ENCODE assay signal across 20 mouse cellular contexts in the genomic region with DNA sequence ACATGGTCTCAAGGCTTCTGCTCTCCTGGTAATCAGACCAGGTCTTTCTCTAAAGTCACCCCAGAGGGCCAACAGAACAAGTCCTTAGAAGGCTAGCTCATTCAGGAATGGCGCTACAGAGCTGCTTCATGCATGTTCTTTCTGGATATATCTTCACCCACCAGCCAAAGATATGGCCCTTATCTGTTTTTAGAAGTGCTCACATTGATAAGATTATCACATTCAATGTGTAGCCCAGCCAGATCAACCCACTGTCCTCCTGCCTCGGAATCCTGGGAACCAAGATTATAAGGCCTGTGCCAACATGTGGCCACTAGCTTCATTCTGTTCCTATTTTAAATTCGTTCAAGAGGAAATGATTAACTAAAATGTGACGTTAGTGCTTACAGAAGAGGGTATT. TPM values are rescaled to one million over a fixed set of nuclear protein-coding genes. Genes with fewer than 3 reads are reported as not detected.
DNase-seq lines count a peak whose midpoint lies in the region; ATAC-seq and TF ChIP-seq lines count a peak whose summit lies in the region.
"Had no signal": no experiment of that assay in that cellular context is flagged by ENCODE, and none has a peak within 500 bp of the region (broad histone marks: within the 10 kb centered on the region; RNA-seq: fewer than 3 reads in every experiment).

No protein-coding gene starts in this region.

- no peaks in the 10 kb centered on the region for H3K9me3 ChIP-seq in heart, postnatal 0 days (replicated peaks; ENCODE audit: control insufficient read depth, low read length)
- no peaks in the 10 kb centered on the region for H3K9me3 ChIP-seq in midbrain, embryonic 11.5 days (ENCODE audit: control insufficient read depth, low read length)
- H3K9me3 ChIP-seq in midbrain, embryonic 13.5 days, result no peaks in the 10 kb centered on the region
- H3K9me3 ChIP-seq: embryonic facial prominence, embryonic 10.5 days; forebrain, embryonic 13.5 days; heart, embryonic 13.5 days; hindbrain, embryonic 13.5 days had no signal

- TF ChIP-seq EP300 in heart, postnatal 0 days (IDR thresholded peaks at IDR 0.05; ENCODE audit: low read depth), result no peak

- WGBS in heart, postnatal 0 days, result 16% methylated on average over 4 of the region's 4 CpGs
- WGBS in midbrain, embryonic 11.5 days, result 84% methylated on average over 4 of the region's 4 CpGs
- WGBS in midbrain, embryonic 13.5 days, result 83% methylated on average over 4 of the region's 4 CpGs

- H3K36me3 ChIP-seq in heart, postnatal 0 days (replicated peaks; ENCODE audit: control insufficient read depth, insufficient read depth, low read length), result no peaks in the 10 kb centered on the region
- no peaks in the 10 kb centered on the region for H3K36me3 ChIP-seq in midbrain, embryonic 11.5 days (ENCODE audit: control insufficient read depth, insufficient read depth, low read length)
- no peaks in the 10 kb centered on the region for H3K36me3 ChIP-seq in midbrain, embryonic 13.5 days
- H3K36me3 ChIP-seq: embryonic facial prominence, embryonic 10.5 days; heart, embryonic 13.5 days; hindbrain, embryonic 13.5 days had no signal

- ATAC-seq in heart, postnatal 0 days (ENCODE audit: insufficient read depth, low read depth), result no peak
- no peak for ATAC-seq in midbrain, embryonic 11.5 days (ENCODE audit: low FRiP score)
- no peak for ATAC-seq in midbrain, embryonic 13.5 days
- ATAC-seq: forebrain, embryonic 13.5 days; forebrain, postnatal 0 days had no signal

- H3K27ac ChIP-seq in heart, postnatal 0 days (ENCODE audit: low read depth), result peak overlapping the region; percentile 38; the same call in 1 of the 2 replicates
- peak overlapping the region; percentile 0; the same call in 1 of the 2 replicates for H3K27ac ChIP-seq in layer of hippocampus, adult 2 months
- no peak overlapping the region for H3K27ac ChIP-seq in midbrain, embryonic 11.5 days (ENCODE audit: low read depth, low read length)
- H3K27ac ChIP-seq in midbrain, embryonic 13.5 days, result no peak overlapping the region
- H3K27ac ChIP-seq: embryonic facial prominence, embryonic 10.5 days; forebrain, embryonic 13.5 days; heart, embryonic 13.5 days; hindbrain, embryonic 13.5 days had no signal

- no peak overlapping the region for H3K9ac ChIP-seq in heart, postnatal 0 days (replicated peaks; ENCODE audit: low read depth, low read length)
- no peak overlapping the region for H3K9ac ChIP-seq in midbrain, embryonic 11.5 days (ENCODE audit: low read length)
- H3K9ac ChIP-seq in midbrain, embryonic 13.5 days (replicated peaks), result no peak overlapping the region
- H3K9ac ChIP-seq: forebrain, embryonic 13.5 days; forebrain, postnatal 0 days; heart, embryonic 13.5 days; hindbrain, embryonic 13.5 days had no signal

- no peak overlapping the region for H3K4me2 ChIP-seq in heart, postnatal 0 days (ENCODE audit: low read depth, low read length)
- H3K4me2 ChIP-seq in midbrain, embryonic 11.5 days, result no peak overlapping the region
- no peak overlapping the region for H3K4me2 ChIP-seq in midbrain, embryonic 13.5 days (replicated peaks)
- H3K4me2 ChIP-seq: forebrain, embryonic 13.5 days; heart, embryonic 13.5 days; hindbrain, embryonic 13.5 days had no signal

- H3K4me1 ChIP-seq in heart, postnatal 0 days (ENCODE audit: control insufficient read depth, insufficient read depth), result peaks cover 64% of the 10 kb centered on the region
- H3K4me1 ChIP-seq in midbrain, embryonic 11.5 days (ENCODE audit: control insufficient read depth, insufficient read depth, low read length), result peaks cover 11% of the 10 kb centered on the region
- H3K4me1 ChIP-seq in midbrain, embryonic 13.5 days (replicated peaks), result peaks cover 31% of the 10 kb centered on the region

- H3K27me3 ChIP-seq in heart, postnatal 0 days (ENCODE audit: control insufficient read depth, insufficient read depth, low read length), result no peaks in the 10 kb centered on the region
- H3K27me3 ChIP-seq in midbrain, embryonic 11.5 days (ENCODE audit: control insufficient read depth, insufficient read depth, low read length), result no peaks in the 10 kb centered on the region
- H3K27me3 ChIP-seq in midbrain, embryonic 13.5 days, result no peaks in the 10 kb centered on the region
- H3K27me3 ChIP-seq: forebrain, embryonic 13.5 days; heart, embryonic 13.5 days; hindbrain, embryonic 13.5 days had no signal

- no peak for DNase-seq in heart, postnatal 0 days (ENCODE audit: low spot score)
- no peak for DNase-seq in heart, adult 18-20 months
- no peak for DNase-seq in layer of hippocampus, adult 2 months (ENCODE audit: low spot score in 2 of 2)
- no peak for DNase-seq in layer of hippocampus, postnatal 25 days (ENCODE audit: extremely low spot score in 1 of 2, low spot score in 1 of 2)
- DNase-seq in midbrain, embryonic 11.5 days (ENCODE audit: low spot score, missing footprints), result peak; percentile 12
- no peak for DNase-seq in right cerebral cortex, postnatal 25 days
- DNase-seq: adrenal gland, adult 8-10 months; adrenal gland, postnatal 36 days; cerebellum, adult 2 months; cerebellum, postnatal 10 days; forebrain, postnatal 0 days; gastrocnemius, postnatal 14 days; heart, postnatal 10 days had no signal

- H3K4me3 ChIP-seq in heart, postnatal 0 days (ENCODE audit: low read depth, low read length), result no peak overlapping the region
- no peak overlapping the region for H3K4me3 ChIP-seq in layer of hippocampus, adult 2 months
- no peak overlapping the region for H3K4me3 ChIP-seq in midbrain, embryonic 11.5 days (ENCODE audit: low read depth, low read length)
- no peak overlapping the region for H3K4me3 ChIP-seq in midbrain, embryonic 13.5 days (replicated peaks)
- H3K4me3 ChIP-seq: embryonic facial prominence, embryonic 10.5 days; forebrain, embryonic 13.5 days; heart, embryonic 13.5 days; hindbrain, embryonic 13.5 days had no signal

- TF ChIP-seq CTCF in heart, postnatal 0 days (IDR thresholded peaks at IDR 0.05; ENCODE audit: low read depth), result no peak
- TF ChIP-seq CTCF in layer of hippocampus, adult 2 months (conservative IDR thresholded peaks at IDR 0.05), result no peak

RNA-seq across cellular contexts. Expression of a gene that starts 4.6 kb away (rescaled TPM):
- total RNA-seq in heart, postnatal 0 days (2014; rRNA removed; ENCODE audit: low replicate concordance), result 17.4 and 51.1 TPM in 2 replicates
- 9.9 and 11.7 TPM in 2 replicates for polyA plus RNA-seq in heart, postnatal 0 days (2015; fragmentation: Nextera tagmentation; extraction: Ambion mirVana)
- 10 to 100 TPM; 29.1 to 30.3 TPM for total RNA-seq in heart, adult 18-20 months (2021)
- 10 to 100 TPM; 93.5 to 99.0 TPM for total RNA-seq in layer of hippocampus, adult 2 months (2021)
- 10 to 100 TPM; 77.8 to 79.9 TPM for total RNA-seq in layer of hippocampus, postnatal 25 days (2021)
- 12.5 and 15.0 TPM in 2 replicates for polyA plus RNA-seq in midbrain, embryonic 11.5 days (2014; fragmentation: Nextera tagmentation; extraction: Ambion mirVana)
- 13.9 and 14.9 TPM in 2 replicates for polyA plus RNA-seq in midbrain, embryonic 13.5 days (2015; fragmentation: Nextera tagmentation; extraction: Ambion mirVana)

RNA-seq across cellular contexts. Expression of a gene that starts 11.9 kb away (rescaled TPM):
- not detected in 2 replicates for total RNA-seq in heart, postnatal 0 days (2014; rRNA removed; ENCODE audit: low replicate concordance)
- 0.37 and 0.44 TPM in 2 replicates for polyA plus RNA-seq in heart, postnatal 0 days (2015; fragmentation: Nextera tagmentation; extraction: Ambion mirVana)
- total RNA-seq in heart, adult 18-20 months (2021), result not detected
- not detected for total RNA-seq in layer of hippocampus, adult 2 months (2021)
- total RNA-seq in layer of hippocampus, postnatal 25 days (2021), result not detected
- polyA plus RNA-seq in midbrain, embryonic 11.5 days (2014; fragmentation: Nextera tagmentation; extraction: Ambion mirVana), result 0.38 and 0.39 TPM in 2 replicates
- 0.48 and 0.72 TPM in 2 replicates for polyA plus RNA-seq in midbrain, embryonic 13.5 days (2015; fragmentation: Nextera tagmentation; extraction: Ambion mirVana)
- total RNA-seq: adrenal gland, adult 8-10 months; adrenal gland, postnatal 36 days; gastrocnemius, adult 18-20 months; heart, postnatal 10 days; hematopoietic stem cell, adult 5-6 weeks had no signal
- polyA plus RNA-seq: cerebellum, adult 2 months had no signal

RNA-seq across cellular contexts. Expression of a gene that starts 47.0 kb away (rescaled TPM):
- 734 and 751 TPM in 2 replicates for total RNA-seq in heart, postnatal 0 days (2014; rRNA removed; ENCODE audit: low replicate concordance)
- polyA plus RNA-seq in heart, postnatal 0 days (2015; fragmentation: Nextera tagmentation; extraction: Ambion mirVana), result 791 and 812 TPM in 2 replicates
- 1,000 to 10,000 TPM; 1,098 to 1,209 TPM for total RNA-seq in heart, adult 18-20 months (2021)
- total RNA-seq in layer of hippocampus, adult 2 months (2021), result 100 to 1,000 TPM; 233 to 241 TPM
- total RNA-seq in layer of hippocampus, postnatal 25 days (2021), result 100 to 1,000 TPM; 222 to 250 TPM
- polyA plus RNA-seq in midbrain, embryonic 11.5 days (2014; fragmentation: Nextera tagmentation; extraction: Ambion mirVana), result 201 and 211 TPM in 2 replicates
- polyA plus RNA-seq in midbrain, embryonic 13.5 days (2015; fragmentation: Nextera tagmentation; extraction: Ambion mirVana), result 195 and 203 TPM in 2 replicates

RNA-seq across cellular contexts. Expression of a gene that starts 57.1 kb away (rescaled TPM):
- total RNA-seq in heart, postnatal 0 days (2014; rRNA removed; ENCODE audit: low replicate concordance), result 0.04 and 2.2 TPM in 2 replicates
- 0.85 and 1.1 TPM in 2 replicates for polyA plus RNA-seq in heart, postnatal 0 days (2015; fragmentation: Nextera tagmentation; extraction: Ambion mirVana)
- total RNA-seq in heart, adult 18-20 months (2021), result 1 to 10 TPM; 1.9 to 2.2 TPM
- total RNA-seq in layer of hippocampus, adult 2 months (2021), result 10 to 100 TPM; 16.1 to 20.3 TPM
- 10 to 100 TPM; 10.2 to 13.3 TPM for total RNA-seq in layer of hippocampus, postnatal 25 days (2021)
- 0.08 and 0.37 TPM in 2 replicates for polyA plus RNA-seq in midbrain, embryonic 11.5 days (2014; fragmentation: Nextera tagmentation; extraction: Ambion mirVana)
- 0.40 and 1.2 TPM in 2 replicates for polyA plus RNA-seq in midbrain, embryonic 13.5 days (2015; fragmentation: Nextera tagmentation; extraction: Ambion mirVana)
- total RNA-seq: hematopoietic stem cell, adult 5-6 weeks had no signal

Comparison
In these comparisons a context has a peak if more than half of its experiments do, and no peak if none do; other contexts are left out.
1. H3K27ac ChIP-seq: peak in heart, postnatal 0 days (single experiment) and layer of hippocampus, adult 2 months (single experiment); none in midbrain, embryonic 11.5 days (single experiment) and midbrain, embryonic 13.5 days (single experiment).